Mouse (Mus musculus) embryonic facial prominence, embryonic 10.5 days (tissue): ENCODE results near the gene Stt3b. TPM values are rescaled to one million over a fixed set of nuclear protein-coding genes. Genes with fewer than 3 reads are reported as not detected.

Experiments
- DNase-seq: peaks from one replicate; pipeline ENCODE4 v3.0.0-alpha.2; 2017; ENCODE audit warnings: low spot score
- H3K27ac ChIP-seq: fragments of 300-500 bp; sonication (generic); replicated peaks from 2 replicates; pipeline ENCODE4 v1.5.1; 2016; ENCODE audit warnings: mild to moderate bottlenecking
- H3K27me3 ChIP-seq: fragments of 300-500 bp; sonication (generic); replicated peaks from 2 replicates; pipeline ENCODE4 v1.6.1; 2016; ENCODE audit warnings: low read depth, mild to moderate bottlenecking; ENCODE audit not compliant: poor library complexity, severe bottlenecking
- H3K36me3 ChIP-seq: fragments of 300-500 bp; sonication (generic); replicated peaks from 2 replicates; pipeline ENCODE4 v1.6.1; 2016; ENCODE audit warnings: mild to moderate bottlenecking, moderate library complexity
- H3K4me1 ChIP-seq: fragments of 300-500 bp; sonication (generic); 2 replicates; pipeline ENCODE4 v1.6.1; 2016
- H3K4me3 ChIP-seq: fragments of 300-500 bp; sonication (generic); 2 replicates; pipeline ENCODE4 v1.5.1; 2016; ENCODE audit warnings: mild to moderate bottlenecking, moderate library complexity
- H3K9me3 ChIP-seq: fragments of 300-500 bp; sonication (generic); 2 replicates; pipeline ENCODE4 v1.6.1; 2016; ENCODE audit warnings: mild to moderate bottlenecking
- WGBS: fragments of 180-500 bp; shearing (Covaris S2); methylation state at CpG from one replicate; pipeline ENCODE4 v1.1.7; 2016; 5-methylcytosine and 5-hydroxymethylcytosine counted together
- polyA plus RNA-seq: library from polyadenylated mRNA; unstranded; fragments of >200 nt; fragmentation: Nextera tagmentation; extraction: Ambion mirVana; gene quantifications from 2 replicates; pipeline ENCODE4 v1.2.1, GENCODE M21; 2016

The Stt3b gene
- polyA plus RNA-seq, 1 experiment from 2014 or later = 85.4 TPM

DNA sequence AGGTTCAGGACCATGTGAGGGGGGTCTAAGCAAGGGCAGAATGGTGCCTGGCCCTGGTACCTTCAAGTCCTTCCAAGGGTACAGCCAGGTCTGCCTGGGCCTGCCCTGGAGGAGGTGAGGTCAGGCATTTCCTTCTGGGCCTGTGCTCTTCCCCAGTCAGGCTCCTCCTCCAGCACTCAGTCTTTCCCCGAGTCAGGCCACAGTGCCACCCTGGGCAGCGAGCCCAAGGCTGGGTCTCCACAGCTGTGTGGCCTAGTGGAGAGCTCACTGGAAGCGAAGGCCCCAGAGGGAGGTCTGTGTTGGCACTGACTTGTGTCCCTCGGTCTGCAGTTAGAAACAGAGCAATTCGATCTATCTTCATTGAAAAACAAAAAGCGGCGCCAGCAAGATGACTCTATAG is 89.8 kb downstream of the Stt3b start:
- Histone ChIP-seq H3K4me3 (no peak overlapping the region), H3K9me3 (no peaks in the 10 kb centered on the region), H3K27ac (no peak overlapping the region), H3K27me3 (no peaks in the 10 kb centered on the region), H3K36me3 (no peaks in the 10 kb centered on the region), H3K4me1 (peaks cover 18% of the 10 kb centered on the region)
- DNase-seq = no peak
- 81% methylated on average over 7 of the region's 7 CpGs for WGBS

- no peak for DNase-seq
- Histone ChIP-seq H3K27me3 (no peaks in the 10 kb centered on the region), H3K9me3 (no peaks in the 10 kb centered on the region), H3K27ac (no peak overlapping the region), H3K36me3 (no peaks in the 10 kb centered on the region), H3K4me1 (peaks cover 29% of the 10 kb centered on the region), H3K4me3 (no peak overlapping the region)
- 26% methylated on average over 9 of the region's 9 CpGs for WGBS
Observed at GRCm38 (mm10) chr9:115217984-115218383, 92.2 kb downstream of the Stt3b start.

- H3K27ac ChIP-seq = no peak overlapping the region; the same call in 1 of the 2 replicates
- H3K4me1 ChIP-seq = peaks cover 29% of the 10 kb centered on the region
- peak overlapping the region; percentile 37 for H3K4me3 ChIP-seq
- peak; percentile 75 for DNase-seq
- no peaks in the 10 kb centered on the region for H3K27me3 ChIP-seq
- no peaks in the 10 kb centered on the region for H3K36me3 ChIP-seq
- WGBS = 28% methylated on average over 21 of the region's 21 CpGs
- no peaks in the 10 kb centered on the region for H3K9me3 ChIP-seq
Observed at GRCm38 (mm10) chr9:115215830-115216701, 94.2 kb downstream of the Stt3b start.

DNA sequence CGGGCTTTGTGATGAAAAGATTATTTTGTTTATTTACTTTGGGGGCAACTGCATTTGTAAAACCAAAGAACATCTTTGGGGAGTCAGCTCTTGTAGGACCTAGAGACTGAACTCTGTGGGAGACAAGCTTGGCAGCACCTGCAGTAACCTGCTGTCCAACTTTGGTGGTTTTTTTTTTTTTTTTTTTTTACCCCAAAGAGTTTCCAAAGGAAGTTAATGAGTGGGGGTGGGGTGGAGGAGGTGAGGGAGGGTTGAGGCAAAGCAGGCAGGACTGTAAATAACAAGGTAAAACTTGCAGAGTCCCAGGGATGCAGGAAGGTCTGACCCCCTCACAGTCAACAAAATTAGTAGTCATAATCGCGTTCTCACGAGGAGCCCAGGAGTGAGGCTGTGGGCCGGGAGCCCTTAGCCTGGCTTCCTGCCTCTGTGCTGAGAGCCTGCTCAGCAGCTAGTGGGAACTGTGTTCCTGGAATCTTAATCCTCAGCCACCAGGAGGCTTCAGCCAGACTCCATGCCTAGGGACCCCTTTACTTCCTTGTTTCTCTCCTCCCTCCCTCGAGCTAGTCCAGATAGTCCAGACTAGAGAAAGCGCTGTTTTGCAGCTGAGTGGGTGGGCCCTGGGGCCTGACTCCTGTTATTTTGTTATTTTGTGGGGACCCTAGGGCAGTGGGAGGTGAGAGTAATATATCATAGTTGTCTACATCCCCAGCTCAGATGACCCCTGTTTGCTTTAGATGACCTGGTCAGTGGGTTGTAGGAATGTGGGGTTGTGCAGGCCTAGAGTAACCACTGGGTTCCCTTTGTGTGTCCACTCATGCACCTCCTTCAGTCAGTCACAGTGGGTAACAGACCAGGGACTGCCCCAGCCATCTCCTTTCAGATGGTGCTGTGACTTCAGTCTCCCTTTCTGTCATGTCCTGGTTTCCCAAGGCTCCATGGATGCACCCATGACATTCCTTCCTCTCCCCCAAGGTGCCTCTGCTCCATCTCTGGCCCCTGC is 95.3 kb downstream of the Stt3b start:
- H3K4me1 ChIP-seq = peaks cover 29% of the 10 kb centered on the region
- no peaks in the 10 kb centered on the region for H3K36me3 ChIP-seq
- no peak overlapping the region for H3K4me3 ChIP-seq
- H3K27me3 ChIP-seq = no peaks in the 10 kb centered on the region
- DNase-seq = no peak
- no peak overlapping the region; the same call in 1 of the 2 replicates for H3K27ac ChIP-seq
- H3K9me3 ChIP-seq = no peaks in the 10 kb centered on the region
- whole genome bisulfite sequencing = 18% methylated on average over 7 of the region's 7 CpGs

DNA sequence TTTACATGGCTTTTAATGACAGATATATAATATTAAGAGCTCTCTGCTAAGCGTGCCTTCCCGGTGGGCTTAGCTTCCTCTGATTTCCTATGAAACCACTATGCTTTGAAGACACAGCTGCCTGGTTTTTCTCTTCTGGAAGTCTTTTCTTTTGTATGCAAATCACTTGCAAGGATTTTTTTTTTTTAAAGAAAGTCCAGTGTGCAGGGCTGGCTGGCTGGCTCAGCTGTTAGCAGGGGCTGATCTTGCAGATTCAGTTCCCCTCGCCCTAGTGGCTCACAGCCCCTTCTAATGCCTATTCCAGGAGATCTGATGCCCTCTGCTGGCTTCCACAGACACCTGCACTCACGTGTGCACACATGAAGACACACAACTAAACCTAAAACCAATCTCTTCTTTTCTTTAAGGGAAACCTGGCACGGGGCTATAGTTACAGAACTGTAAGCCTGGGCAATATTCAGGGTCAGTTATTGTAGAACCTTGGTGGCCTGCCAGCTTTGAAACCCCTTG is 96.4 kb downstream of the Stt3b start:
- no peak overlapping the region for H3K4me3 ChIP-seq
- WGBS = 90% methylated on average over 5 of the region's 5 CpGs
- DNase-seq = no peak
- no peaks in the 10 kb centered on the region for H3K27me3 ChIP-seq
- H3K36me3 ChIP-seq = no peaks in the 10 kb centered on the region
- H3K4me1 ChIP-seq = peaks cover 31% of the 10 kb centered on the region
- H3K27ac ChIP-seq = no peak overlapping the region
- H3K9me3 ChIP-seq = no peaks in the 10 kb centered on the region

DNA sequence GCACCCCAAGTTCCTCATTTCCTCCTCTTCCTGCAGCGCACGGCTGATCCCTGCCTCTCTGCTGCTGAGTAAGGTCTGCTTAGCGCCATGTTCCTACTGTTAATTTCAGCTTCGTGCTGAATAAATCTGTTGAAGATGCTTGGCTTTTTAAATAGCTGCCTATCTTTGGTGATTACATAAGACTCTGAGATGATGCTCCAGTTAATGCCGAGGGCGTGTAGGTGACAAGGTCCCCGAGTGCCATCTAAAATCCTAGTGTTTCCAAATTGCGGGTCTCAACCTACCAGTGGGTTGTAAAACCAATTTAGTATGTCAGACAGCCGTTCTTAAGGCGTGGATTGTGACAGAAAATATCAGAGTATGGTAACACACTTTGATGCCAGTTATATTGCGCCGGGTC is 99.7 kb downstream of the Stt3b start:
- 91% methylated on average over 12 of the region's 12 CpGs for WGBS
- DNase-seq = no peak

GRCm38 (mm10) chr9:115209737-115210136 is 100.5 kb downstream of the Stt3b start:
- no peaks in the 10 kb centered on the region for H3K27me3 ChIP-seq
- DNase-seq = no peak
- peaks cover 23% of the 10 kb centered on the region for H3K4me1 ChIP-seq
- H3K4me3 ChIP-seq = no peak overlapping the region
- no peak overlapping the region for H3K27ac ChIP-seq
- 83% methylated on average over 7 of the region's 7 CpGs for WGBS
- no peaks in the 10 kb centered on the region for H3K36me3 ChIP-seq
- H3K9me3 ChIP-seq = no peaks in the 10 kb centered on the region

More for the DNA sequence above, 99.7 kb downstream of the Stt3b start:
- Histone ChIP-seq H3K27ac (no peak overlapping the region), H3K4me3 (no peak overlapping the region), H3K36me3 (no peaks in the 10 kb centered on the region), H3K9me3 (no peaks in the 10 kb centered on the region), H3K4me1 (peaks cover 23% of the 10 kb centered on the region), H3K27me3 (no peaks in the 10 kb centered on the region)

GRCm38 (mm10) chr9:115206219-115206618 is 104.0 kb downstream of the Stt3b start:
- no peaks in the 10 kb centered on the region for H3K36me3 ChIP-seq

DNA sequence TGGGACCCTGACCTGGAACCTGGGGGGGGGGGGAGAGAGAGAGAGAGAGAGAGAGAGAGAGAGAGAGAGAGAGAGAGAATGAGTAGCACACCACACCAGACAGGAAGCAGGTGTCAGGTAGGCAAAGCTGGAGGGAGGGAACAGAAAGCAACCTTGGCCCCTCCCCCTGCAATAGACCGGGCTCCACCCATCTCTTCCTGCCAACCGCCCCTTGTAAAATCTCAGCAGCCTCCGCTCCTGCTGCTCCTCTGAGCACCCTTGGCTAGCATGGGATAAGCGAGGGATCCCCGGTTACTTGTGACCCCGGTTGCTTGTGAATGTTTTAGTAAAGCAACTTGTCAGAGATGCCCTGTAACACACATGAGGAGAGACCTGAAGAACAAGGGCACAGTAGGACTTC is 104.7 kb downstream of the Stt3b start:
- 2% methylated on average over 6 of the region's 6 CpGs for WGBS
- Histone ChIP-seq H3K4me3 (peak overlapping the region; percentile 36), H3K36me3 (no peaks in the 10 kb centered on the region), H3K4me1 (peaks cover 20% of the 10 kb centered on the region), H3K27ac (no peak overlapping the region), H3K9me3 (no peaks in the 10 kb centered on the region), H3K27me3 (no peaks in the 10 kb centered on the region)
- peak; percentile 34 for DNase-seq

More at GRCm38 (mm10) chr9:115206219-115206618, 104.0 kb downstream of the Stt3b start:
- no peaks in the 10 kb centered on the region for H3K27me3 ChIP-seq
- WGBS = 70% methylated on average over 5 of the region's 5 CpGs
- no peaks in the 10 kb centered on the region for H3K9me3 ChIP-seq
- H3K27ac ChIP-seq = no peak overlapping the region
- H3K4me1 ChIP-seq = peaks cover 20% of the 10 kb centered on the region
- H3K4me3 ChIP-seq = no peak overlapping the region
- no peak for DNase-seq

GRCm38 (mm10) chr9:115203136-115203535 is 107.1 kb downstream of the Stt3b start:
- 47% methylated on average over 6 of the region's 6 CpGs for WGBS
- no peak for DNase-seq
- H3K27me3 ChIP-seq = no peaks in the 10 kb centered on the region

GRCm38 (mm10) chr9:115201264-115201663 is 109.0 kb downstream of the Stt3b start:
- Histone ChIP-seq H3K36me3 (no peaks in the 10 kb centered on the region), H3K4me3 (no peak overlapping the region), H3K9me3 (no peaks in the 10 kb centered on the region), H3K27me3 (no peaks in the 10 kb centered on the region), H3K27ac (no peak overlapping the region), H3K4me1 (peaks cover 27% of the 10 kb centered on the region)
- no peak for DNase-seq
- WGBS = 94% methylated on average over 6 of the region's 6 CpGs

More at GRCm38 (mm10) chr9:115203136-115203535, 107.1 kb downstream of the Stt3b start:
- no peaks in the 10 kb centered on the region for H3K9me3 ChIP-seq
- no peak overlapping the region for H3K27ac ChIP-seq
- H3K36me3 ChIP-seq = no peaks in the 10 kb centered on the region
- H3K4me1 ChIP-seq = peaks cover 18% of the 10 kb centered on the region
- no peak overlapping the region for H3K4me3 ChIP-seq

DNA sequence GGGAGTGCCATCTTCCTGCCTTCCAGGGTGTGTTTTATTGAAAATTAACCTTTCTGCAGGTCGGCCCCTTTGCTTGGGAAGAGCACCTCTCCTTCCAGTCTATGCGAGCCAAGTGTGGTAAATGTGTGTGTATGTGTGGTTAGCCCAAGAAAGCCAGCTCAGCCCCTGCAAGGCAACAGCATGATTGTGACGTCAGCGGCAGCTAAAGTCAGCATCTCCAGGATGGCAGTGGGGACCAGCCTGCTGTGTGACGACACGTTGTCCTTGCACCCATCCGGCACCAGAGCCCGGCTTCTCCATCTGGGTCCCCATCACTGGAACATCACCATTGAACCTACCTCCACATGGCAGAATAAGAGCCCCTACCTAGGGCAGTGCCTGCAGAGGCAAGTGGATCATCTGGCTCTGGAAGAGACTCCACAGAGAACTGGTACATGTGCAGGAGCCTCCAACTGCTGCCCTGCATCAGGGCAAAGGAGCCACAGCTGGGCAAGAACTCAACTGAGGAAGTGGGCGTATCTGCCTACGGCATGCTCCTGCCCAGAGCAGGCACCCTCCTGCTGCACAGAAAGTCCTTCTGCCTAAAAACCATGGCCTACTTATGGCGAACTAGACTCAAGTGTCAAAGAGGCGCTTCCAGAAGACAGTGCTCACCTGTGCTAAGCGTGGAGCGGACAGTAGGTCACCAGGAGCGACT is 109.9 kb downstream of the Stt3b start:
- 91% methylated on average over 15 of the region's 15 CpGs for WGBS
- peaks cover 21% of the 10 kb centered on the region for H3K4me1 ChIP-seq
- no peaks in the 10 kb centered on the region for H3K36me3 ChIP-seq
- H3K9me3 ChIP-seq = no peaks in the 10 kb centered on the region
- H3K27ac ChIP-seq = no peak overlapping the region
- no peaks in the 10 kb centered on the region for H3K27me3 ChIP-seq
- no peak for DNase-seq
- no peak overlapping the region for H3K4me3 ChIP-seq
